Comparison of ENCODE assay signal across 14 mouse cellular contexts in genomic region chr14:16740982-16741739, GRCm38 (mm10).
A peak's percentile ranks its signal among the peaks of the same experiment; 100 is the strongest.
DNase-seq lines count a peak whose midpoint lies in the region; ATAC-seq and TF ChIP-seq lines count a peak whose summit lies in the region.
"Had no signal": no experiment of that assay in that cellular context is flagged by ENCODE, and none has a peak within 500 bp of the region (broad histone marks: within the 10 kb centered on the region; RNA-seq: fewer than 3 reads in every experiment).

No protein-coding gene starts in this region.

- WGBS in heart, embryonic 14.5 days: 72% methylated on average over 13 of the region's 13 CpGs
- WGBS in lung, embryonic 16.5 days: 57% methylated on average over 13 of the region's 13 CpGs
- WGBS in limb, embryonic 13.5 days: 57% methylated on average over 13 of the region's 13 CpGs
- WGBS in liver, postnatal 0 days (ENCODE audit: insufficient replicate concordance): 74% methylated on average over 13 of the region's 13 CpGs

- peak; percentile 31; the same call in 1 of the 2 replicates for ATAC-seq in heart, embryonic 14.5 days (ENCODE audit: insufficient number of reproducible peaks, insufficient read depth, low FRiP score, low read depth)
- peak; percentile 44; the same call in 1 of the 2 replicates for ATAC-seq in lung, embryonic 16.5 days (ENCODE audit: low read depth)
- peak; percentile 42; the same call in 1 of the 2 replicates for ATAC-seq in common myeloid progenitor, adult 5-6 weeks (replicated peaks; ENCODE audit: low read depth, poor library complexity, severe bottlenecking)
- ATAC-seq in limb, embryonic 13.5 days (ENCODE audit: low FRiP score, low read depth): peak; percentile 77
- ATAC-seq in liver, postnatal 0 days: no peak

- H3K4me2 ChIP-seq in heart, embryonic 14.5 days (ENCODE audit: low read length): no peak overlapping the region
- no peak overlapping the region for H3K4me2 ChIP-seq in lung, embryonic 16.5 days (ENCODE audit: low read depth, low read length)
- peak overlapping the region; percentile 34 for H3K4me2 ChIP-seq in limb, embryonic 13.5 days (replicated peaks)
- H3K4me2 ChIP-seq in liver, postnatal 0 days (ENCODE audit: low read depth, low read length): no peak overlapping the region

- TF ChIP-seq CTCF in liver, postnatal 0 days (IDR thresholded peaks at IDR 0.05; ENCODE audit: low read depth): no peak

- no peak overlapping the region for H3K4me3 ChIP-seq in heart, embryonic 14.5 days (ENCODE audit: control insufficient read depth in 1 of 2, insufficient read depth in 1 of 2, low read depth in 1 of 2, low read length in 2 of 2)
- H3K4me3 ChIP-seq in lung, embryonic 16.5 days (ENCODE audit: low read length): no peak overlapping the region
- H3K4me3 ChIP-seq in limb, embryonic 13.5 days: no peak overlapping the region
- no peak overlapping the region for H3K4me3 ChIP-seq in liver, postnatal 0 days (ENCODE audit: low read depth, low read length)

- H3K4me1 ChIP-seq in heart, embryonic 14.5 days (ENCODE audit: control insufficient read depth in 2 of 2, insufficient read depth in 2 of 2, low read length in 2 of 2): peaks cover 0 to 1% of the 10 kb centered on the region in 2 experiments; a peak in 1 of 4 replicates
- peaks cover 9% of the 10 kb centered on the region for H3K4me1 ChIP-seq in lung, embryonic 16.5 days (replicated peaks; ENCODE audit: control insufficient read depth, insufficient read depth, low read length)
- peaks cover 16% of the 10 kb centered on the region for H3K4me1 ChIP-seq in limb, embryonic 13.5 days
- H3K4me1 ChIP-seq in liver, postnatal 0 days (ENCODE audit: insufficient read depth): no peaks in the 10 kb centered on the region

- H3K27ac ChIP-seq in heart, embryonic 14.5 days (replicated peaks in 1 of 2; ENCODE audit: control insufficient read depth in 1 of 2, insufficient read depth in 1 of 2, low read depth in 2 of 2, low read length in 2 of 2): no peak overlapping the region
- no peak overlapping the region for H3K27ac ChIP-seq in lung, embryonic 16.5 days (ENCODE audit: low read length)
- H3K27ac ChIP-seq in limb, embryonic 13.5 days: peak overlapping the region; percentile 69
- H3K27ac ChIP-seq in liver, postnatal 0 days (ENCODE audit: low read depth): no peak overlapping the region
- H3K27ac ChIP-seq: liver, embryonic 14.5 days had no signal

- H3K9me3 ChIP-seq in heart, embryonic 14.5 days (ENCODE audit: control insufficient read depth, low read length): no peaks in the 10 kb centered on the region
- H3K9me3 ChIP-seq in lung, embryonic 16.5 days (ENCODE audit: control insufficient read depth, low read length): no peaks in the 10 kb centered on the region
- H3K9me3 ChIP-seq in limb, embryonic 13.5 days: no peaks in the 10 kb centered on the region
- H3K9me3 ChIP-seq in liver, postnatal 0 days (ENCODE audit: low read length): no peaks in the 10 kb centered on the region

- H3K27me3 ChIP-seq in heart, embryonic 14.5 days (ENCODE audit: control insufficient read depth, insufficient read depth, low read length): no peaks in the 10 kb centered on the region
- no peaks in the 10 kb centered on the region for H3K27me3 ChIP-seq in lung, embryonic 16.5 days (ENCODE audit: control insufficient read depth, insufficient read depth, low read depth, low read length)
- H3K27me3 ChIP-seq in limb, embryonic 13.5 days: no peaks in the 10 kb centered on the region
- H3K27me3 ChIP-seq in liver, postnatal 0 days (ENCODE audit: insufficient read depth, low read length): no peaks in the 10 kb centered on the region
- H3K27me3 ChIP-seq: CH12.LX had no signal

- H3K9ac ChIP-seq in heart, embryonic 14.5 days (ENCODE audit: low read length): no peak overlapping the region
- H3K9ac ChIP-seq in lung, embryonic 16.5 days (ENCODE audit: low read length): no peak overlapping the region
- H3K9ac ChIP-seq in limb, embryonic 13.5 days: no peak overlapping the region
- H3K9ac ChIP-seq in liver, postnatal 0 days (replicated peaks): no peak overlapping the region
- H3K9ac ChIP-seq: liver, embryonic 14.5 days had no signal

- no peaks in the 10 kb centered on the region for H3K36me3 ChIP-seq in heart, embryonic 14.5 days (ENCODE audit: control insufficient read depth, insufficient read depth, low read length)
- H3K36me3 ChIP-seq in lung, embryonic 16.5 days (ENCODE audit: control insufficient read depth, insufficient read depth, low read length): no peaks in the 10 kb centered on the region
- H3K36me3 ChIP-seq in limb, embryonic 13.5 days: no peaks in the 10 kb centered on the region
- no peaks in the 10 kb centered on the region for H3K36me3 ChIP-seq in liver, postnatal 0 days (replicated peaks; ENCODE audit: insufficient read depth, low read length)

- no peak for DNase-seq in heart, postnatal 14 days
- no peak for DNase-seq in lung, postnatal 14 days
- DNase-seq in liver, postnatal 0 days: no peak
- DNase-seq in adrenal gland, adult (ENCODE audit: inconsistent age in 2 of 2, low spot score in 1 of 2): no peak
- DNase-seq: embryo, embryonic 11 days; gastrocnemius, postnatal 10 days; heart, postnatal 36 days; thymus, postnatal 25 days had no signal

- intact Hi-C loops in heart, postnatal 14 days (cut with DNase I): loop anchor here (10.0 kb wide), 1 partner anchor 104 kb away; no protein-coding TSS in a partner anchor

- no peak for TF ChIP-seq EP300 in liver, postnatal 0 days (IDR thresholded peaks at IDR 0.05; ENCODE audit: low read depth)
